Mouse (Mus musculus): ENCODE data around the gene Rpl27. TPM values are rescaled to one million over a fixed set of nuclear protein-coding genes. Genes with fewer than 3 reads are reported as not detected.

Gene Rpl27
- polyA plus RNA-seq, 1 experiment from 2014 or later, result 371 TPM

Small RNA genes within 50 kb of the gene (microRNA-seq; reads per million reads assigned to microRNA genes)
- gene Mir6929, result not detected

Other genes with a start within 250 kb of the Rpl27 start
- 16.1 and 22.4 TPM in 2 replicates for gene Ezh1, start 215.8 kb upstream of the Rpl27 start, polyA plus RNA-seq (2014; fragmentation: Nextera tagmentation; extraction: Ambion mirVana)
- gene Ramp2, start 196.3 kb upstream of the Rpl27 start, polyA plus RNA-seq (2014; fragmentation: Nextera tagmentation; extraction: Ambion mirVana), result 80.4 and 80.9 TPM in 2 replicates
- 110 and 118 TPM in 2 replicates for gene Vps25, start 188.6 kb upstream of the Rpl27 start, polyA plus RNA-seq (2014; fragmentation: Nextera tagmentation; extraction: Ambion mirVana)
- 3.0 and 3.4 TPM in 2 replicates for gene Wnk4, start 181.7 kb upstream of the Rpl27 start, polyA plus RNA-seq (2014; fragmentation: Nextera tagmentation; extraction: Ambion mirVana)
- 0.76 and 1.3 TPM in 2 replicates for gene Cntd1, start 163.3 kb upstream of the Rpl27 start, polyA plus RNA-seq (2014; fragmentation: Nextera tagmentation; extraction: Ambion mirVana)
- 237 and 260 TPM in 2 replicates for gene Coa3, start 163.2 kb upstream of the Rpl27 start, polyA plus RNA-seq (2014; fragmentation: Nextera tagmentation; extraction: Ambion mirVana)
- 172 and 177 TPM in 2 replicates for gene Becn1, start 140.0 kb upstream of the Rpl27 start, polyA plus RNA-seq (2014; fragmentation: Nextera tagmentation; extraction: Ambion mirVana)
- 103 and 107 TPM in 2 replicates for gene Psme3, start 126.1 kb upstream of the Rpl27 start, polyA plus RNA-seq (2014; fragmentation: Nextera tagmentation; extraction: Ambion mirVana)
- gene Aoc2, start 117.2 kb upstream of the Rpl27 start, polyA plus RNA-seq (2014; fragmentation: Nextera tagmentation; extraction: Ambion mirVana), result 0.94 and 1.1 TPM in 2 replicates
- 0.08 and 0.10 TPM in 2 replicates for gene Aoc3, start 111.7 kb upstream of the Rpl27 start, polyA plus RNA-seq (2014; fragmentation: Nextera tagmentation; extraction: Ambion mirVana)
- gene G6pc, start 74.7 kb upstream of the Rpl27 start, polyA plus RNA-seq (2014; fragmentation: Nextera tagmentation; extraction: Ambion mirVana), result 0.09 TPM in 1 of 2 replicates, not detected in the other
- 89.6 and 92.5 TPM in 2 replicates for gene Aarsd1, start 24.7 kb upstream of the Rpl27 start, polyA plus RNA-seq (2014; fragmentation: Nextera tagmentation; extraction: Ambion mirVana)
- gene Gm27029, start 17.5 kb upstream of the Rpl27 start, polyA plus RNA-seq (2014; fragmentation: Nextera tagmentation; extraction: Ambion mirVana), result 6.8 and 7.3 TPM in 2 replicates
- gene Rundc1, start 17.2 kb upstream of the Rpl27 start, polyA plus RNA-seq (2014; fragmentation: Nextera tagmentation; extraction: Ambion mirVana), result 14.7 and 21.2 TPM in 2 replicates
- gene Ptges3l, start 17.0 kb upstream of the Rpl27 start, polyA plus RNA-seq (2014; fragmentation: Nextera tagmentation; extraction: Ambion mirVana), result 1.2 TPM in 2 replicates
- gene Ifi35, start 6.1 kb downstream of the Rpl27 start, polyA plus RNA-seq (2014; fragmentation: Nextera tagmentation; extraction: Ambion mirVana), result 2.7 and 3.4 TPM in 2 replicates
- gene Rnd2, start 22.7 kb downstream of the Rpl27 start, polyA plus RNA-seq (2014; fragmentation: Nextera tagmentation; extraction: Ambion mirVana), result 98.7 and 131 TPM in 2 replicates
- gene Vat1, start 23.9 kb downstream of the Rpl27 start, polyA plus RNA-seq (2014; fragmentation: Nextera tagmentation; extraction: Ambion mirVana), result 77.5 and 85.7 TPM in 2 replicates
- gene Brca1, start 109.7 kb downstream of the Rpl27 start, polyA plus RNA-seq (2014; fragmentation: Nextera tagmentation; extraction: Ambion mirVana), result 7.9 and 8.1 TPM in 2 replicates
- gene Nbr1, start 109.9 kb downstream of the Rpl27 start, polyA plus RNA-seq (2014; fragmentation: Nextera tagmentation; extraction: Ambion mirVana), result 98.3 and 109 TPM in 2 replicates
- gene Tmem106a, start 139.9 kb downstream of the Rpl27 start, polyA plus RNA-seq (2014; fragmentation: Nextera tagmentation; extraction: Ambion mirVana), result 2.3 and 3.4 TPM in 2 replicates
- not detected in 2 replicates for gene Gm11634, start 157.0 kb downstream of the Rpl27 start, polyA plus RNA-seq (2014; fragmentation: Nextera tagmentation; extraction: Ambion mirVana)
- 32.7 and 38.5 TPM in 2 replicates for gene Rdm1, start 184.9 kb downstream of the Rpl27 start, polyA plus RNA-seq (2014; fragmentation: Nextera tagmentation; extraction: Ambion mirVana)
- 40.5 and 42.7 TPM in 2 replicates for gene Arl4d, start 223.2 kb downstream of the Rpl27 start, polyA plus RNA-seq (2014; fragmentation: Nextera tagmentation; extraction: Ambion mirVana)